Mouse (Mus musculus) liver, adult 2 months (tissue): ENCODE data around the gene Ugt1a6b. TPM values are rescaled to one million over a fixed set of nuclear protein-coding genes. Genes with fewer than 3 reads are reported as not detected.

Source experiments
- DNase-seq: peaks from one replicate; pipeline ENCODE4 v3.0.0-alpha.2; 2011; ENCODE audit warnings: low read depth, low spot score; ENCODE audit errors: extremely low read depth
- H3K27ac ChIP-seq: fragments of 200-500 bp; replicated peaks from 2 replicates; pipeline ENCODE4 v1.5.1; 2012; ENCODE audit warnings: low read depth, mild to moderate bottlenecking, control low read depth, inconsistent platforms, low read length; ENCODE audit not compliant: insufficient read depth
- H3K27me3 ChIP-seq: fragments of 200-500 bp; 2 replicates; pipeline ENCODE4 v1.6.1; 2012; ENCODE audit warnings: mild to moderate bottlenecking, moderate library complexity, low read length, inconsistent platforms; ENCODE audit not compliant: control insufficient read depth, insufficient read depth
- H3K36me3 ChIP-seq: fragments of 200-500 bp; 2 replicates; pipeline ENCODE4 v1.6.1; 2012; ENCODE audit warnings: low read length, inconsistent platforms; ENCODE audit not compliant: control insufficient read depth, insufficient read depth
- H3K4me1 ChIP-seq: fragments of 200-500 bp; 2 replicates; pipeline ENCODE4 v1.6.1; 2011; ENCODE audit warnings: low read length; ENCODE audit not compliant: control insufficient read depth, insufficient read depth
- H3K4me3 ChIP-seq: fragments of 200-500 bp; 2 replicates; pipeline ENCODE4 v1.5.1; 2011; ENCODE audit warnings: low read depth, mild to moderate bottlenecking, control low read depth, low read length, moderate library complexity; ENCODE audit not compliant: insufficient read depth
- H3K79me2 ChIP-seq: fragments of 200-500 bp; 2 replicates; pipeline ENCODE4 v1.6.1; 2012; ENCODE audit warnings: inconsistent platforms, mild to moderate bottlenecking, low read length, moderate library complexity; ENCODE audit not compliant: control insufficient read depth, insufficient read depth
- H3K9ac ChIP-seq: fragments of 200-500 bp; 2 replicates; pipeline ENCODE4 v1.6.1; 2012; ENCODE audit warnings: low read depth, mild to moderate bottlenecking, control low read depth, inconsistent platforms, low read length
- CTCF ChIP-seq: fragments of 200-500 bp; IDR thresholded peaks from 2 replicates; pipeline ENCODE4 v1.5.1; 2011; ENCODE audit warnings: low read depth, low read length, control low read depth
- POLR2A ChIP-seq: fragments of 200-500 bp; IDR thresholded peaks from 2 replicates; pipeline ENCODE4 v1.6.1; 2011; ENCODE audit warnings: low read length, control low read depth; ENCODE audit not compliant: insufficient read depth; ENCODE audit errors: extremely low read depth
- WGBS: fragments of 180-500 bp; shearing (Covaris S2); methylation state at CpG from one replicate; pipeline ENCODE4 v1.1.7; 2018; 5-methylcytosine and 5-hydroxymethylcytosine counted together
- polyA plus RNA-seq: library from polyadenylated mRNA; depleted of rRNA; stranded (reverse); fragments of >200 nt; gene quantifications from 2 replicates; pipeline ENCODE4 v1.2.3, GENCODE M21; 2012
- total RNA-seq: library from RNA; depleted of rRNA; stranded (reverse); fragments of >200 nt; gene quantifications from 2 replicates; pipeline ENCODE4 v1.2.3, GENCODE M21; 2014

Ugt1a6b gene
- total and polyA plus RNA-seq, 2 experiments = 91.0 to 97.1 TPM

DNA sequence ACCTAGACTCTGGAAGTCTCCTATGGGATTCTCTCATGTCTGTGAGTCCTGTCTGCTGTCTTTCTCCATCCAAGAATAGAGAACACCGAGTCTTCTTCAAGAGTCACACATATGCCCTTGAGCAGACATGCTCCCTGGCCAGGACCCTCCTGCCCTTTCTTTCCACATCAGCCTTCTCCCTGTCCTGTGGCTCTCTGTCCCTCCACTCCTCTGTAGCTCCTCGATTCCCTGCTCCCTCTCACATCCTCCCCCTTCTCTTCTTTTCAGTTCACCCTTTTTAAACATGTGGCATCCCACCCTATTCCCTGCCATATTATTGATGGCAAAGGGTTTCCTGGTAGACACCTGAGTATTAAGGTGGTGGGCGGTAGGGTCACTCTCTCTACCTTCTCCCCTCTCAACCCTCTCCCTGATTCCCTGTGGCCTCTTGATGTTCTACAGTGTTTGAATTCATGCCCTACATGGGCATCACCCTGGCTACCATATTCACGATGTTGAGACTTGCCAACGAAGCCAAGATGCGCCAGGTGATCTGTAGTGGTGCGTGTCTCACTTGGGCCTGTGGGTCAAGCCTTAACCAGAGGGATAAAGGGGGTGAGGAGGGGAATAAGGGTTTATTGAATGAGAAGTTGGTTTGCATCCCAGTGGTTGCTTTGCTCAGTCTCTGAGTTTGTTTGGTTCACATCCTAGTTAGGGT lies 128.9 kb downstream of the Ugt1a6b start:
- TF ChIP-seq POLR2A = no peak
- no peaks in the 10 kb centered on the region for H3K79me2 ChIP-seq
- H3K27me3 ChIP-seq = no peaks in the 10 kb centered on the region
- H3K27ac ChIP-seq = no peak overlapping the region
- no peaks in the 10 kb centered on the region for H3K4me1 ChIP-seq
- no peak overlapping the region for H3K9ac ChIP-seq
- no peak overlapping the region for H3K4me3 ChIP-seq
- no peak for DNase-seq
- H3K36me3 ChIP-seq = no peaks in the 10 kb centered on the region
- 67% methylated on average over 7 of the region's 7 CpGs for WGBS

- Histone ChIP-seq H3K4me1 (no peaks in the 10 kb centered on the region), H3K9ac (no peak overlapping the region), H3K27me3 (no peaks in the 10 kb centered on the region), H3K36me3 (no peaks in the 10 kb centered on the region), H3K4me3 (no peak overlapping the region), H3K27ac (no peak overlapping the region), H3K79me2 (no peaks in the 10 kb centered on the region)
- no peak for DNase-seq
- TF ChIP-seq CTCF (no peak), POLR2A (no peak)
- WGBS = 52% methylated on average over 3 of the region's 3 CpGs
These were observed 129.8 kb downstream of the Ugt1a6b start for GRCm38 (mm10) chr1:88232664-88233380.

DNA sequence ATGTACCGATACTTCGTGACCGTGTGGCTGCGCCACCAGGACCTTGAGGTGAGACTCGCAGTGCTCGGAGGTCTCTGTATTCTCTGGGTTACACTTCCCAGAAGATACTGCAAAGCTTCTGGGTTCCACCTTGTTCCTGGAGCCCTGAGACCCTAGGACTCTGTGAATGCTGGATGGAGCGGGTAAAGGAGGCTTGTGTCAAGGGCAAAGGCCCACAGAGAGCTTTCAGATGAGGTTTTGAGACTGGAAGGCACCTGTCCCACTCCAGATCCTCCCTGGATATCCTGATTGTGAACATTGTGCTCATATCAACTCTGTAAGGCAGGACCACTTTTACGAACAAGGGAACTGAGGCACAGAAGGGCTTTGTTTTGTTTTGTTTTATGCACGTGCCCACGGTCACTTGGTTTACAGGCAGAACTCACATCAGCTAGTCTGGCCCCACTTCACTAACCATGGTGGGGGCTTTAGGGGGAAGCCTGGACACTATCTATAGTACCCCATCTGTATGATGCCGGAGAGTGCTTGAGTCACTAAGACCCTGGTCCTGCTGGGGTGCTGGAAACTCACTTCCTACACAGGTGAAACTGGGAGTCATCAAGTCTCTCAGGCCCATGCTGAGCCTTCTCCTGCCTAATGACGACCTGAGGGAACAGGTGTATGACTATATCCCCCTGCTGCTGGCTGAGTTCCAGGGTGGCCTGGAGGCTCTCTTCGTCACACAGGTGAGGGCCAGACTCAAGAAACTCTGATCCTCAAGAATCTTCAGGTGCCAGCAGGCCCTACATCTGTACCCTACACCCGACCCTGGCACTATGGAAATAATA lies 130.6 kb downstream of the Ugt1a6b start:
- TF ChIP-seq POLR2A (no peak), CTCF (no peak)
- Histone ChIP-seq H3K79me2 (no peaks in the 10 kb centered on the region), H3K27ac (no peak overlapping the region), H3K36me3 (no peaks in the 10 kb centered on the region), H3K4me1 (no peaks in the 10 kb centered on the region), H3K9ac (no peak overlapping the region), H3K27me3 (no peaks in the 10 kb centered on the region), H3K4me3 (no peak overlapping the region)
- 71% methylated on average over 14 of the region's 14 CpGs for WGBS
- no peak for DNase-seq

GRCm38 (mm10) chr1:88234248-88234610 lies 131.2 kb downstream of the Ugt1a6b start:
- TF ChIP-seq CTCF (no peak), POLR2A (no peak)
- Histone ChIP-seq H3K36me3 (no peaks in the 10 kb centered on the region), H3K9ac (no peak overlapping the region), H3K79me2 (no peaks in the 10 kb centered on the region), H3K4me3 (no peak overlapping the region), H3K27me3 (no peaks in the 10 kb centered on the region), H3K27ac (no peak overlapping the region), H3K4me1 (no peaks in the 10 kb centered on the region)
- 69% methylated on average over 4 of the region's 4 CpGs for WGBS
- no peak for DNase-seq

DNA sequence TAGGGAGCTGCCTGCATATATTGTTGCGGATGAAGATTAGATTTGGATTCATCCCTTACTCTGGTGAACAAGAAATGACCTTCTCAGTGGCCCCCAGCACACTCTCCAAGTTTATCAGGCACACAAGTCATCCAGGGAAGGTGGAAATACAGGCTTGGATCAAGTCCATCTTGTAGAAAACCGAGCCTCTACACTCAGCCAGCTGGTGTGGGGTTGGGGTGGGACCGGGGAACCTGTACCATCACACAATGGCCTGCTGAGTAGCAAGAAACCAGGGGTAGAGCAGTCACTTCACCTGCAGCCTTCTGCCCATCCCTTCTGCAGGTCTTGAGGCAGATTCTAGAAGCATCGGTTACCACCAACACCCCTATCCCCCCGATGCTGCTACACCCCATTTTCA lies 131.6 kb downstream of the Ugt1a6b start:
- no peak overlapping the region for H3K4me3 ChIP-seq
- no peaks in the 10 kb centered on the region for H3K36me3 ChIP-seq
- H3K27me3 ChIP-seq = no peaks in the 10 kb centered on the region
- WGBS = 51% methylated on average over 5 of the region's 5 CpGs
- DNase-seq = no peak
- no peak for TF ChIP-seq CTCF
- TF ChIP-seq POLR2A = no peak
- H3K4me1 ChIP-seq = no peaks in the 10 kb centered on the region
- H3K9ac ChIP-seq = no peak overlapping the region
- no peaks in the 10 kb centered on the region for H3K79me2 ChIP-seq
- H3K27ac ChIP-seq = no peak overlapping the region
